Mouse (Mus musculus) MEL (cell line): Measurements from ENCODE around the gene Igsf23. TPM values are rescaled to one million over a fixed set of nuclear protein-coding genes. Genes with fewer than 3 reads are reported as not detected.
"Not testable (repeated sequence)": the region's sequence is repeated elsewhere in the genome, so short reads cannot be mapped to it uniquely, and the experiment has no call there.

ENCODE experiments used
- DNase-seq: peaks from one replicate; pipeline ENCODE4 v3.0.0; 2011; ENCODE audit warnings: low read depth, low spot score
- H3K27ac ChIP-seq: 2 replicates; pipeline ENCODE4 v1.5.1; 2012; ENCODE audit warnings: low read depth, mild to moderate bottlenecking, control low read depth, low read length, moderate library complexity; ENCODE audit not compliant: control insufficient read depth
- H3K27me3 ChIP-seq, 2 experiments: fragments of 150-350 bp in 1 of 2; sonication (generic) in 1 of 2; 2 replicates each; pipeline ENCODE4 v1.6.1; 2012; ENCODE audit warnings: low read length in 2 of 2, mild to moderate bottlenecking in 2 of 2, improper control_type of control experiment in 1 of 2, moderate library complexity in 1 of 2; ENCODE audit not compliant: insufficient read depth in 2 of 2, control insufficient read depth in 1 of 2
- H3K36me3 ChIP-seq, 2 experiments: 2 replicates each; pipeline ENCODE4 v1.6.1; 2012 to 2014; ENCODE audit warnings: low read length in 2 of 2, improper control_type of control experiment in 1 of 2, inconsistent platforms in 1 of 2, mild to moderate bottlenecking in 1 of 2; ENCODE audit not compliant: insufficient read depth in 2 of 2, control insufficient read depth in 1 of 2
- H3K4me1 ChIP-seq, 2 experiments: fragments of 150-350 bp in 1 of 2; sonication (generic) in 1 of 2; 2 replicates each; pipeline ENCODE4 v1.6.1; 2012; ENCODE audit warnings: low read length in 2 of 2, improper control_type of control experiment in 1 of 2, mild to moderate bottlenecking in 1 of 2; ENCODE audit not compliant: insufficient read depth in 2 of 2, control insufficient read depth in 1 of 2
- H3K4me3 ChIP-seq, 2 experiments: fragments of 150-350 bp in 1 of 2; sonication (generic) in 1 of 2; 2 replicates each; pipeline ENCODE4 v1.5.1; 2012; ENCODE audit warnings: low read depth in 2 of 2, low read length in 2 of 2, mild to moderate bottlenecking in 2 of 2, moderate library complexity in 2 of 2, control low read depth in 1 of 2, improper control_type of control experiment in 1 of 2; ENCODE audit not compliant: control insufficient read depth in 1 of 2, insufficient read depth in 1 of 2
- H3K79me2 ChIP-seq: 2 replicates; pipeline ENCODE4 v1.6.1; 2012; ENCODE audit warnings: mild to moderate bottlenecking, low read length, moderate library complexity; ENCODE audit not compliant: control insufficient read depth, poor library complexity, insufficient read depth
- H3K9ac ChIP-seq: 2 replicates; pipeline ENCODE4 v1.6.1; 2012; ENCODE audit warnings: low read depth, mild to moderate bottlenecking, control low read depth, low read length, moderate library complexity; ENCODE audit not compliant: control insufficient read depth, poor library complexity, severe bottlenecking
- H3K9me3 ChIP-seq: fragments of 150-350 bp; sonication (generic); replicated peaks from 2 replicates; pipeline ENCODE4 v1.6.1; 2012; ENCODE audit warnings: mild to moderate bottlenecking, low read length, improper control_type of control experiment, moderate library complexity; ENCODE audit not compliant: insufficient read depth
- CTCF ChIP-seq, 3 experiments: IDR thresholded peaks in 2 of 3; conservative IDR thresholded peaks in 1 of 3; 2 replicates each; pipeline ENCODE4 v1.5.1; 2011 to 2012; ENCODE audit warnings: low read length in 3 of 3, low read depth in 2 of 3, mild to moderate bottlenecking in 2 of 3, improper control_type of control experiment in 1 of 3, inconsistent platforms in 1 of 3, mixed read lengths in 1 of 3, moderate library complexity in 1 of 3; ENCODE audit not compliant: control insufficient read depth in 1 of 3, insufficient read depth in 1 of 3, poor library complexity in 1 of 3, severe bottlenecking in 1 of 3
- ETS1 ChIP-seq: IDR thresholded peaks from 2 replicates; pipeline ENCODE4 v1.6.1; 2012; ENCODE audit warnings: low read depth, mild to moderate bottlenecking, inconsistent platforms, low read length, improper control_type of control experiment, moderate library complexity
- GATA1 ChIP-seq: IDR thresholded peaks from 2 replicates; pipeline ENCODE4 v1.6.1; 2011; ENCODE audit warnings: low read depth, low read length, improper control_type of control experiment
- MXI1 ChIP-seq: IDR thresholded peaks from 2 replicates; pipeline ENCODE4 v1.6.1; 2011; ENCODE audit warnings: mild to moderate bottlenecking, low read depth, low read length, improper control_type of control experiment
- NELFE ChIP-seq: IDR thresholded peaks from 2 replicates; pipeline ENCODE4 v1.6.1; 2011; ENCODE audit warnings: low read depth, low read length, improper control_type of control experiment
- POLR2AphosphoS5 ChIP-seq: IDR thresholded peaks from 2 replicates; pipeline ENCODE4 v1.6.1; 2012; ENCODE audit warnings: low read depth, borderline replicate concordance, mild to moderate bottlenecking, inconsistent platforms, low read length, moderate library complexity, mixed read lengths
- SMC3 ChIP-seq: IDR thresholded peaks from 2 replicates; pipeline ENCODE4 v1.6.1; 2011; ENCODE audit warnings: low read depth, low read length, improper control_type of control experiment
- USF1 ChIP-seq: IDR thresholded peaks from 2 replicates; pipeline ENCODE4 v1.6.1; 2014; ENCODE audit warnings: low read depth, mild to moderate bottlenecking, inconsistent platforms, low read length, improper control_type of control experiment, moderate library complexity
- USF2 ChIP-seq, 2 experiments: IDR thresholded peaks; 2 replicates each; pipeline ENCODE4 v1.6.1; 2011 to 2012; ENCODE audit warnings: improper control_type of control experiment in 2 of 2, low read length in 2 of 2, borderline replicate concordance in 1 of 2, inconsistent platforms in 1 of 2, low read depth in 1 of 2, mild to moderate bottlenecking in 1 of 2; ENCODE audit not compliant: insufficient read depth in 1 of 2
- ZKSCAN1 ChIP-seq: IDR thresholded peaks from 2 replicates; pipeline ENCODE4 v1.6.1; 2012; ENCODE audit warnings: low read depth, mild to moderate bottlenecking, inconsistent platforms, low read length, improper control_type of control experiment, moderate library complexity
- polyA plus RNA-seq, 2 experiments: library from polyadenylated mRNA; stranded (reverse) in 1 of 2; unstranded in 1 of 2; fragments of >175 nt in 1 of 2; fragments of >200 nt in 1 of 2; gene quantifications; 2 replicates each; pipeline versions ENCODE4 v1.2.1 to v1.2.4; 2012; ENCODE audit warnings: low replicate concordance in 2 of 2, low read depth in 1 of 2; ENCODE audit not compliant: insufficient read length in 2 of 2, insufficient read depth in 1 of 2, missing spikeins in 1 of 2
- total RNA-seq: library from RNA; depleted of rRNA; stranded (reverse); fragments of 300-350 nt; gene quantifications from 2 replicates; pipeline ENCODE4 v1.2.3, GENCODE M21; 2012; rRNA removed

Igsf23 gene
- total RNA-seq (0.08 TPM in 1 of 2 replicates, not detected in the other), polyA plus RNA-seq (under 1 TPM in 1 of 2 experiments, not detected in 1; 0.35 TPM)

- H3K9ac ChIP-seq: no peak within 1 kb of the TSS
- H3K4me1 ChIP-seq: no peaks in the 10 kb centered on the region
- H3K27ac ChIP-seq: no peak within 1 kb of the TSS
- H3K36me3 ChIP-seq: no peaks in the 10 kb centered on the region
- no peaks in the 10 kb centered on the region for H3K9me3 ChIP-seq
- no peaks in the 10 kb centered on the region for H3K79me2 ChIP-seq
- no peak within 1 kb of the TSS for H3K4me3 ChIP-seq
- H3K27me3 ChIP-seq: no peaks in the 10 kb centered on the region
- TF ChIP-seq GATA1: no peak
- TF ChIP-seq MXI1: no peak
- TF ChIP-seq ZKSCAN1: no peak
- no peak for TF ChIP-seq USF1
- TF ChIP-seq NELFE: no peak
- no peak for TF ChIP-seq POLR2AphosphoS5
- TF ChIP-seq ETS1: no peak
- TF ChIP-seq CTCF (IDR thresholded peaks at IDR 0.05 in 2 of 3, conservative IDR thresholded peaks at IDR 0.05 in 1 of 3; ENCODE audit: control insufficient read depth in 1 of 3, insufficient read depth in 1 of 3, low read depth in 2 of 3, low read length in 3 of 3, poor library complexity in 1 of 3, severe bottlenecking in 1 of 3): no peak
- TF ChIP-seq USF2 (IDR thresholded peaks at IDR 0.05; ENCODE audit: borderline replicate concordance in 1 of 2, insufficient read depth in 1 of 2, low read depth in 1 of 2, low read length in 2 of 2): no peak
- no peak for TF ChIP-seq SMC3
- TF ChIP-seq, all 39 proteins: peak for 0
- no peak for DNase-seq
These were observed at the start of gene Igsf23 for GRCm38 (mm10) chr7:19950589-19950988. Igsf23 (minus strand) TSS chr7:19950756.

- H3K27ac ChIP-seq, H3K79me2 ChIP-seq, H3K4me1 ChIP-seq, H3K36me3 ChIP-seq, H3K4me3 ChIP-seq, H3K27me3 ChIP-seq, H3K9ac ChIP-seq, H3K9me3 ChIP-seq, DNase-seq: not testable (repeated sequence)
These were observed 46.2 kb upstream of the Igsf23 start for GRCm38 (mm10) chr7:19996721-19997120.

- H3K79me2 ChIP-seq, DNase-seq, H3K27me3 ChIP-seq, H3K4me1 ChIP-seq, H3K4me3 ChIP-seq, H3K9me3 ChIP-seq, H3K36me3 ChIP-seq, H3K27ac ChIP-seq, H3K9ac ChIP-seq: not testable (repeated sequence)
These were observed 40.6 kb upstream of the Igsf23 start, which contains the start of gene Nlrp9b for GRCm38 (mm10) chr7:19991165-19991564. Nlrp9b (plus strand) TSS chr7:19991465.
